Mouse (Mus musculus) limb, embryonic 10.5 days (tissue): Measurements from ENCODE around the gene Ggct. TPM values are rescaled to one million over a fixed set of nuclear protein-coding genes. Genes with fewer than 3 reads are reported as not detected.
"Not testable (repeated sequence)": the region's sequence is repeated elsewhere in the genome, so short reads cannot be mapped to it uniquely, and the experiment has no call there.

Experiments
- DNase-seq: peaks from one replicate; pipeline ENCODE4 v3.0.0-alpha.2; 2017; ENCODE audit warnings: low spot score
- H3K27ac ChIP-seq: fragments of 300-500 bp; sonication (generic); 2 replicates; pipeline ENCODE4 v1.5.1; 2016; ENCODE audit warnings: mild to moderate bottlenecking
- H3K27me3 ChIP-seq: fragments of 300-500 bp; sonication (generic); 2 replicates; pipeline ENCODE4 v1.6.1; 2016; ENCODE audit warnings: low read depth, mild to moderate bottlenecking; ENCODE audit not compliant: poor library complexity, severe bottlenecking
- H3K36me3 ChIP-seq: fragments of 300-500 bp; sonication (generic); 2 replicates; pipeline ENCODE4 v1.6.1; 2016; ENCODE audit warnings: mild to moderate bottlenecking, moderate library complexity
- H3K4me1 ChIP-seq: fragments of 300-500 bp; sonication (generic); 2 replicates; pipeline ENCODE4 v1.6.1; 2016
- H3K4me3 ChIP-seq: fragments of 300-500 bp; sonication (generic); 2 replicates; pipeline ENCODE4 v1.5.1; 2016; ENCODE audit warnings: mild to moderate bottlenecking, moderate library complexity
- H3K9me3 ChIP-seq: fragments of 300-500 bp; sonication (generic); replicated peaks from 2 replicates; pipeline ENCODE4 v1.6.1; 2016; ENCODE audit warnings: mild to moderate bottlenecking
- WGBS: fragments of 180-500 bp; shearing (Covaris S2); methylation state at CpG from one replicate; pipeline ENCODE4 v1.1.7; 2016; 5-methylcytosine and 5-hydroxymethylcytosine counted together
- polyA plus RNA-seq: library from polyadenylated mRNA; unstranded; fragments of >200 nt; fragmentation: Nextera tagmentation; extraction: Ambion mirVana; gene quantifications from 2 replicates; pipeline ENCODE4 v1.2.1, GENCODE M21; 2016

The Ggct gene
- polyA plus RNA-seq, 1 experiment from 2014 or later: 8.5 TPM

DNA sequence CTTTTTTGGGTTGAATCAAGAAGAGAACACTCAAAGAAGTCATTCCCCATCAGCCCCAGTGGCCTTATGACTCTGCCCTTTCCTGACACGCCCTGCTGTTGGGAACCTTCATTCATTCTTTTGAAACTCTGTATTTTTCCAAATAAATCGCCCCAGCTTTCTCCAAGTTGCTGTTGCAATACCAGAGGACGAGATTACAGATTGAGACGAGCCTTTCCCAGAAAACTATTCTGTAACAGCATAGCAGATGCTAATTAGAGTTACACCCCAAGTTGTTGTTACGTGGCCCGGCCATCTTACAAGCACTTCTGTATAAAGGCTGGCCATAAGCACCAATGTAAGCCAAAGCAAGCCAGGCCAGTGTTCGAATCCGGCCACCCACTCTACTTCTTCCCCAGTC lies 35.1 kb downstream of the Ggct start:
- Histone ChIP-seq H3K4me1 (no peaks in the 10 kb centered on the region), H3K27me3 (no peaks in the 10 kb centered on the region), H3K9me3 (no peaks in the 10 kb centered on the region), H3K4me3 (no peak overlapping the region), H3K27ac (no peak overlapping the region), H3K36me3 (no peaks in the 10 kb centered on the region)
- DNase-seq: no peak
- 87% methylated on average over 8 of the region's 8 CpGs for WGBS

DNA sequence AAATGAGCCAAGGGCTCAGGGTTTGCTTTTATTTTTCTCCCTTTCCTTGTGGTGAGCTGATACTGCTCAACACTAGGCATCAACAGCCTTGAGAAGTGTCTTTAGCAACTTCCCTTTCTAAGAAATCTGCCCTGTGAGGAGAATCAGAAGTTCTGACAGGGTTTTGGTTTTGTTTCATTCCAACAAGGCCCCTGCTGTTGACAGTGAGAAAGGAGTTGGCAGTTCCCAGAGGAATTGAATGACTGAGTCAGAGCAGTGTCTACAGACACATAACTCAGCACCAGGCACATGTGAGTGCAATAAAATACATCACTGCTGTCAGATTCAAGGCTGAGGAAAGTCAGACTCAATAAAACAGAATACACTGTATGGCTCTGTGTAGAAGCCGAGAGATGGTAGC lies 36.3 kb downstream of the Ggct start:
- no peak for DNase-seq
- Histone ChIP-seq H3K4me3 (no peak overlapping the region), H3K27ac (no peak overlapping the region), H3K36me3 (no peaks in the 10 kb centered on the region), H3K4me1 (no peaks in the 10 kb centered on the region), H3K27me3 (no peaks in the 10 kb centered on the region), H3K9me3 (no peaks in the 10 kb centered on the region)
- 80% methylated on average over 1 of the region's 1 CpGs for WGBS

DNA sequence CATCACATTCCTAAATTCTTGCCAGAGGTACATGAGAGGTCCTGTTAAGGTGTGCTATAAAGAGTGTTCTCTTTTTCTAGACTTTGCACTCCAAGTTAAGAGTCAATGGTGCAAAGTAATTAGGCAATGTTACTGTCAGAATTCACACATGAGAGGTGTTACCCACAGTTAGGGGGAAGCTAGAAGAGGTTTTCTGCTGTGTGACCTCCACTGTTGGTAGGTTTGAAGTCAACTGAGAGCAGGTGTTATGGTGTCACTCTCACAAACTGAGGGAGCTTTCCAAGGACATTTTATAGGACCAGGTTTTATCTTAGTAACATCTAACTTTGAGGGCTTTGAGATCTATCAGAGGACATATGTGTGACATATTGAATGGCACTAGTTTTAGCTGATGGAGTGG lies 36.8 kb downstream of the Ggct start:
- Histone ChIP-seq H3K9me3 (no peaks in the 10 kb centered on the region), H3K36me3 (no peaks in the 10 kb centered on the region), H3K27me3 (no peaks in the 10 kb centered on the region), H3K4me3 (no peak overlapping the region), H3K4me1 (no peaks in the 10 kb centered on the region), H3K27ac (no peak overlapping the region)
- no peak for DNase-seq

DNA sequence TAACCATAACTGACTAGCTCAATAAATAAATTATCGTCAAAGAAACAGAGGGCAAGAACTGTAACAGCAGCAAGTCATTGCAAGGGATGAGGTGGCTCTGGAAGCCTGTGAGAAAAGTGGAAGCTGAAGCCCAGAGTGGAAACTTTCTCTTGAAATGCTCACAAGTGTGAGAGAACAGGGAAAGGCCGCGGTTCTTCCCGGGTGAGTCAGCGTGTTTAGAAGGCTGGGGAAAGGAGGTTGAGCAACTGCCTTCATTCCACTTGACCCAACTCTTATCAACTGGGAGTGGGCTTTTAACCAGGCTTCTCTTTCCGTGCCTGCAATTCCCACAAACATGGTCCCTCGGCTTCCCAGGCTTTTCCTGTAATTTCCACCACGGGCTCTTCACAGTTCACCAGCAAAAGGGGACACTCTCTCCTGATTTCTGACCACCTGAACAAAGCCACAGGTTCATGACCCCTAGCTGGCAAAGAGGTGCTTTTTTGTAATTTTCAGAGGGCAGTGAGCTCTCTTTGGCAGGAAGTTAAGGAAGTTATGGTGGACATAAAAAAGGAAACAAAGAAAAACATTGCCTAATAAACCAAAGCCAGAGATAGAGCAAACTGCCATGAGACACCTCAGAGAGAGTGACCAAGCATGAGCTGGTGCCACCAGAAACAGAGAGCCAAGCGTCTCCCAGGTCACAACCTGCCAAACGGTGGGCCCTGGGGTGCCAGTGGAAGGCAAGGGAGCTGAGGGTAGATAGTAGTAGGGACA lies 37.9 kb downstream of the Ggct start:
- no peaks in the 10 kb centered on the region for H3K9me3 ChIP-seq
- 86% methylated on average over 10 of the region's 10 CpGs for WGBS
- H3K4me1 ChIP-seq: no peaks in the 10 kb centered on the region
- H3K27me3 ChIP-seq: no peaks in the 10 kb centered on the region
- DNase-seq: no peak
- no peaks in the 10 kb centered on the region for H3K36me3 ChIP-seq
- no peak overlapping the region for H3K27ac ChIP-seq
- H3K4me3 ChIP-seq: no peak overlapping the region

DNA sequence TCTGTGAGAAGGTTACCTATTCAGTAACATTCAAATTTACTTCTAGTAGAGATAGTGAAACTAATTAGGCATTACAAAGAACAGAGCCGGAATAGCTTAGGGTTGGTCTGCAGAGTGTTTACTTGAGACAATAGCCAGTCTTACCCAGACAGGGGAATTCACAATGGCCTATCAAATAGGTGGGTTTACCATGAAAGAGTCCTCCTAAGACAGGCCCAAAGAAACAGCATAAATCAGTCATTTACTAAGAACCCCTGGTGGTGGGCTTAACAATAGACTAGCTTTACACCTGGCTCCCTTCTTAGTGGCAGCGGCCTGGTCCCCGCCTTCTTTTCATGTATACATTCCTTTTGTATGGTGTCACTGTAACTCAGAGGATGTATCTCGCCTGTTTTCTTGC lies 39.4 kb downstream of the Ggct start:
- not testable (repeated sequence) for H3K4me3 ChIP-seq, H3K27ac ChIP-seq, H3K4me1 ChIP-seq, H3K27me3 ChIP-seq, DNase-seq, H3K9me3 ChIP-seq, H3K36me3 ChIP-seq
- WGBS: 86% methylated on average over 4 of the region's 4 CpGs

DNA sequence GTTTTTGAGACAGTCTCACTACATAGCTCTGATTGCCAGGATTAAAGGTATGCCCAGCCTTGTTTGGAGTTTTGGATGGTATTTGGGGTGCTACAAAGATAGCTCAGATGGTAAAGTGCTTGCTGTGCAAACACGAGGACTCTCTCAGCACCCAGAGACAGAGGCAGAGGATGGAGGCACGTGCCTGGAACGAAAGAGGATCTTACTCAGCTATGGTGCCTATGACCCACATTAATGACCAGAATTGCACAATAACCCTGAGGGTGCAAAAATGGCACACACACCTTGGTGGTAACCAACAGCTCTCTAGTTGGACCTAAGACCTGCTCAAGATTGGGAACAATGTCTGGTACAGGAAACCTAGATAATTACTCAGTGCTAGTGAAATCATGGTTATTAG lies 40.2 kb downstream of the Ggct start:
- Histone ChIP-seq H3K9me3 (no peaks in the 10 kb centered on the region), H3K36me3 (no peaks in the 10 kb centered on the region), H3K27me3 (no peaks in the 10 kb centered on the region), H3K27ac (no peak overlapping the region), H3K4me3 (no peak overlapping the region), H3K4me1 (no peaks in the 10 kb centered on the region)
- DNase-seq: no peak
- WGBS: 96% methylated on average over 3 of the region's 3 CpGs

DNA sequence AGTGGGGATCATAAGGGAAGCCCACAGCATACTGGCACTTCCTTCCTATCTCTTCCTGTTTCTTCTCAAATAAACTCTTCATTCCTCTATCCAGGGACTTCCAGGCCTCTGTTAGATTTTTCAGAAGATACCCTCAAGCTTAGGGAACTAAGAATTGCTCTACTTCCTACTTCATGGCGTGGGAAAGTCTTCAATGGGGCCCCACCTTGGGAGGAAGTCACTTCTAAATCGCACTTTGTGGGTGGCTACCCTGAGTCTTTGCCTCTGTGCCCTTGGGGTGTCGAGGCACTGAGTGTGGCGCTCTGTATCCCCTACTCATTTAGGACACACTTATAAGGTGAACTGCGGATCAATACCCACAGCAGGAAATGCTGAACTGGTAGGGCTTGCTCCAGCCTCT lies 44.1 kb downstream of the Ggct start:
- no peaks in the 10 kb centered on the region for H3K36me3 ChIP-seq
- DNase-seq: no peak
- peaks cover 10% of the 10 kb centered on the region for H3K4me1 ChIP-seq
- peaks cover 19% of the 10 kb centered on the region for H3K27me3 ChIP-seq
- no peak overlapping the region for H3K27ac ChIP-seq
- H3K4me3 ChIP-seq: no peak overlapping the region
- WGBS: 89% methylated on average over 5 of the region's 5 CpGs
- H3K9me3 ChIP-seq: no peaks in the 10 kb centered on the region

DNA sequence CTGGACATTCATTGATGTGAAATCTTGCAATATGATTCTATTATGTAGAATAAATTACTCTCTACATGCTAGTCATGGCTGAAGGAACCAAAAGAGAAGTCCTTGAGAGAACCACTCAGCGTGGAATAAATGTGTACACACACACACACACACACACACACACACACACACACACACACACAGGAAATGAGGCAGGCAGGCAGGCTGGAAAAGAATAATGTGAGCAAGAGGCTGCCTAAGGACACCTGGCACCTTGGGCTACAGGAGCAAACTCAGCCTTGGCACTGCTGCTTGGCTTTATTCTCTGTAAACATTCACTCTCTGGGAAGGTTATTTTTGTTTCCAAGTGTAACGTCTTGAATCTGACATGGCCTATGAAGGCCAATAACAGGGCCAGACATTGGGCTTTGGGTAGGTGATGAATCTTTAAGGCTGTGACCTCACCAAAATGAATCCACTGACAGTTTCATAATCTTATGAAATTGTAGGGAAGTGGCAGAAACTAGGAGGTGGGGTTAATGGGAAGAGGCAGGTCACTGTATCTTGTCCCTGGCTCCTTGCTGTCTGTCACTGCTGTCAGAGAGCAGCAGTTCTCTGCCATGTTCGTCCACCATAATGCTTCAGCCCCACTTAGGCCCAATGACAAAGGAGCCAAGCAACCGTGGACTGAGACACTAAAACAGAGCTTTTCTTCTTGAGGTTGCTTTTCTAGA lies 46.4 kb downstream of the Ggct start:
- Histone ChIP-seq H3K4me3 (no peak overlapping the region), H3K9me3 (no peaks in the 10 kb centered on the region), H3K36me3 (no peaks in the 10 kb centered on the region), H3K27ac (no peak overlapping the region), H3K27me3 (peaks cover 39% of the 10 kb centered on the region), H3K4me1 (peaks cover 18% of the 10 kb centered on the region)
- DNase-seq: no peak
- WGBS: 89% methylated on average over 4 of the region's 4 CpGs

DNA sequence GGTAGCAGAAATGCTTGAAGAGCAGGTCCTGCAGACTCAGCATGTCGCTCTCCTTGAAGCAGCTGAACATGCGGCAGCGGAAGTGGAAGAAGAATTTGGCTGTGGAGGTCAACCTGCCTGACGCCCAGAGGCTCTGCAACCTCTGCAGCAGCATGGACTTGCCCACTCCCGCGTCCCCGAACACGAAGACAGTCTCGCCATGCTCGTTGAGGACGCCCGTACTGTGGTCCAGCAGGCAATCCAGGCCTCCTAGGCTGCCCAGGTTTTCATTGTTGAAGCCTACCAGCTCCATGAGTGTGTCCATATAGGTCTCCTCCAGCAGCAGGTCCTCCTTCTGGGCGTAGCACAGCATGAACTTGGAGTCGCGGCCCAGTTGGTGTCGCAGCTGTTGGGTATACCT lies 48.2 kb downstream of the Ggct start:
- Histone ChIP-seq H3K4me3 (no peak overlapping the region), H3K27me3 (peaks cover 39% of the 10 kb centered on the region), H3K36me3 (no peaks in the 10 kb centered on the region), H3K27ac (peak overlapping the region; percentile 56; the same call in 1 of the 2 replicates), H3K4me1 (peaks cover 29% of the 10 kb centered on the region), H3K9me3 (no peaks in the 10 kb centered on the region)
- WGBS: 79% methylated on average over 16 of the region's 16 CpGs
- DNase-seq: no peak

DNA sequence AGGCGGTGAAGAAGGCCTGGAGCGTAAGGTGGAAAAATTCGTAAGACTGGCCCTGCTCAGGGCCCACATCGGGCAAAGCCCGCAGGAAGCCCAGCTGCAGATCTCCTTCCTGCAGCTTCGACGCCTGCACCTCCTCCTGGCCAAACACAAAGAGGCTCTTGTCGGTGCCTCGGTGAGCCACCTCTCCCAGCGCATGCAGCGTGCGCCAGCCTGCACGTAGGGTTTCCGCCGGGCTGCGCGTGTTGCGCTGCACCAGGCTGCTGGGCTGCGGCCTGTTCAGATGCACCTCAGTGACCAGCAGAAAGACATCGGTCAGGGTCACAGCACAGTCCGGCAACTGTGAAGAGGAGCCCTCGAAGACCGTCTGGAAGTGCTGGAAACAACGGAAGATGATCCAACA lies 49.0 kb downstream of the Ggct start:
- DNase-seq: peak; percentile 31
- 44% methylated on average over 24 of the region's 24 CpGs for WGBS
- H3K27me3 ChIP-seq: peaks cover 39% of the 10 kb centered on the region
- H3K36me3 ChIP-seq: no peaks in the 10 kb centered on the region
- H3K4me1 ChIP-seq: peaks cover 29% of the 10 kb centered on the region
- no peaks in the 10 kb centered on the region for H3K9me3 ChIP-seq
- H3K27ac ChIP-seq: peak overlapping the region; percentile 56; the same call in 1 of the 2 replicates
- peak overlapping the region; percentile 29 for H3K4me3 ChIP-seq

DNA sequence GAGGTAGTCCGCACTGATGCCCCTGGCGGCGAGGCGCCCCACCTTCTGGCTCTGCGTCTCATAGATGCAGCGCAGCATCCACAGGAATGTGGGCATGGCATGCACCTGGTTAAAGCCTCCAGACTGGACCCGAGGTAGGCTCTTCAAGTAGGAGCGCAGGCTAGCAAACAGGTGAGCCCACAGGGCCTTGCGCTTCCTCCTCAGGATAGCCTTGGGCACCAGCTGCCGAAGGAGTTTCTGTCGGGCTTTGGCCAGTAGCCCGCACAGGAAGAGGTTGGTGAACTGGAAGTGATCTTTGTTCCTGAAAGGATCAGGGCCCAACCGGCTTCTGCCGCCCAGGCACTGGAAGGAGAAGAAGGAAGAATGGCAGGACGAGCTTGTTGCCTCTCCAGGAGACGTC lies 49.5 kb downstream of the Ggct start:
- Histone ChIP-seq H3K36me3 (no peaks in the 10 kb centered on the region), H3K4me1 (peaks cover 29% of the 10 kb centered on the region), H3K27me3 (peaks cover 39% of the 10 kb centered on the region), H3K27ac (peak overlapping the region; percentile 56; the same call in 1 of the 2 replicates), H3K4me3 (0 out of 2 replicates have a peak overlapping the region, but pooled peaks have one; percentile 29), H3K9me3 (no peaks in the 10 kb centered on the region)
- WGBS: 69% methylated on average over 16 of the region's 16 CpGs
- peak; percentile 36 for DNase-seq

DNA sequence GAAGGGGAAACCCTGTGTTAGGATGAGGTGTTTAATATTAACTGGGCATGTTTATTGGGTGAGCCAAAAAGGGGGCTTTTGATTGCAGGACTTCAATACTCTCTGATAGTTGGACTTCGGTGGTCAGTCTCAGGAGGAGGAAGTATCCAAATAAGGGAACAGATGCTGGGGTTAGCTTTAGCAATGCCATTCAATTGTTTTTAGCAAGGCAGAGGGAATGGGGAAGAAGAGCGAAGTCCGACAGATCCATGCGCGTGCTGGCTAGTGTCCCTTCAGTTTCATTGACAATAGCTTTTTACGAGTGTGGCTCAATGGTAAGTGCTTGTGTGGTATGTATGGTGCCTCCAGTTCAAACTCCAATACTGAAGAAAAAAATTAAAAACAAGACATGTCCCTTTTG lies 51.6 kb downstream of the Ggct start:
- Histone ChIP-seq H3K27ac (no peak overlapping the region), H3K9me3 (no peaks in the 10 kb centered on the region), H3K4me3 (no peak overlapping the region), H3K27me3 (peaks cover 39% of the 10 kb centered on the region), H3K36me3 (no peaks in the 10 kb centered on the region), H3K4me1 (peaks cover 29% of the 10 kb centered on the region)
- DNase-seq: no peak
- 88% methylated on average over 6 of the region's 6 CpGs for WGBS

DNA sequence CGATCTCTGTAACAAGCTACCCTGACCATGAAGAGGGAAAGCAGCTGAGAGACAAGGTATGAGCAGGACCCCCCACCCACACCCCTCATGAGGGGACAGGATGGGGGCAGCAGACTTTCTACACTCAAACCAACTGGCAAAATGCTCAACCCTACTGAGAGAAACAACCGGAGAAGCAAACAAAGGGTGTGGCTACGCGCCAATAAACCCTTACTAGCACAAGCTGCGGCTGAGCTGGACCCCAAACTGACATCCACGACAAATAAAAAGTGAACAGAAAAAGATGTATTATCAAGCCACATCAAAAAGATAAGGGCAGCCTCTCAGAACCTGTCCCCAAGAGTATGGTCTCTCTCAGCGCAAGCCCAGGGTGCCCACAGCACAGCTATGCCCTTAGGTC lies 52.6 kb downstream of the Ggct start:
- Histone ChIP-seq H3K9me3 (no peaks in the 10 kb centered on the region), H3K4me1 (peaks cover 29% of the 10 kb centered on the region), H3K27me3 (peaks cover 35% of the 10 kb centered on the region), H3K36me3 (no peaks in the 10 kb centered on the region), H3K4me3 (no peak overlapping the region), H3K27ac (no peak overlapping the region)
- 80% methylated on average over 7 of the region's 7 CpGs for WGBS
- no peak for DNase-seq
